Mouse (Mus musculus) left cerebral cortex, adult 8-10 months (tissue): ENCODE measurements around the gene Plekhj1. TPM values are rescaled to one million over a fixed set of nuclear protein-coding genes. Genes with fewer than 3 reads are reported as not detected.

Experiments
- DNase-seq, 2 experiments: peaks; one replicate each; pipeline ENCODE4 v3.0.0; 2022; ENCODE audit warnings: low spot score in 2 of 2
- microRNA-seq, 2 experiments: library from miRNA; unstranded; fragments of <30 nt; microRNA quantifications; one replicate each; pipeline ENCODE4 v1.2.0; 2022
- total RNA-seq, 4 experiments: library from RNA; stranded (reverse); gene quantifications; 2 replicates each; pipeline ENCODE4 v1.2.4; 2022

The Plekhj1 gene
- total RNA-seq, 4 experiments from 2014 or later, result 61.3 to 74.5 (median 66.4) TPM

GRCm38 (mm10) chr10:80751188-80751832, 47.1 kb downstream of the Plekhj1 start:
- peak in 1 of 2 experiments; percentile 83 for DNase-seq

- no peak for DNase-seq
These were observed 49.8 kb downstream of the Plekhj1 start for GRCm38 (mm10) chr10:80748609-80749008.

GRCm38 (mm10) chr10:80747410-80747809, 51.0 kb downstream of the Plekhj1 start:
- peak; percentile 46 for DNase-seq

Small RNA genes lying within 50 kb of the gene (microRNA-seq; reads per million reads assigned to microRNA genes)
- gene Mir1982, result 2.6 to 3.4 reads per million in 2 experiments

Other genes starting within 250 kb of the Plekhj1 start
- gene Rexo1, start 237.1 kb downstream of the Plekhj1 start, total RNA-seq, result 10 to 100 TPM; 40.7 to 46.6 (median 44.7) TPM
- 10 to 100 TPM; 53.0 to 65.9 (median 61.2) TPM for gene Klf16, start 221.3 kb downstream of the Plekhj1 start, total RNA-seq
- gene Abhd17a, start 208.3 kb downstream of the Plekhj1 start, total RNA-seq, result 100 to 1,000 TPM; 157 to 168 (median 166) TPM
- 10 to 100 TPM; 38.8 to 46.5 (median 43.1) TPM for gene Scamp4, start 195.8 kb downstream of the Plekhj1 start, total RNA-seq
- gene Adat3, start 195.7 kb downstream of the Plekhj1 start, total RNA-seq, result 1 to 10 TPM in 3 of 4 experiments, not detected in 1; 1.3 to 4.1 (median 3.4) TPM
- 1 to 10 TPM; 1.8 to 4.2 (median 3.3) TPM for gene Gm49322, start 192.6 kb downstream of the Plekhj1 start, total RNA-seq
- 100 to 1,000 TPM; 214 to 250 (median 240) TPM for gene Csnk1g2, start 175.8 kb downstream of the Plekhj1 start, total RNA-seq
- 10 to 100 TPM; 88.6 to 97.6 (median 94.5) TPM for gene Btbd2, start 141.6 kb downstream of the Plekhj1 start, total RNA-seq
- gene Mknk2, start 120.5 kb downstream of the Plekhj1 start, total RNA-seq, result 10 to 100 TPM; 36.0 to 47.0 (median 40.9) TPM
- 10 to 100 TPM; 12.0 to 17.6 (median 14.8) TPM for gene Mob3a, start 96.6 kb downstream of the Plekhj1 start, total RNA-seq
- 10 to 100 TPM; 44.2 to 67.8 (median 57.0) TPM for gene Izumo4, start 96.4 kb downstream of the Plekhj1 start, total RNA-seq
- 100 to 1,000 TPM; 126 to 147 (median 139) TPM for gene Ap3d1, start 56.4 kb downstream of the Plekhj1 start, total RNA-seq
- 10 to 100 TPM; 39.0 to 53.1 (median 41.5) TPM for gene Dot1l, start 43.4 kb downstream of the Plekhj1 start, total RNA-seq
- gene Sf3a2, start 428 bp downstream of the Plekhj1 start, total RNA-seq, result 10 to 100 TPM; 35.5 to 53.7 (median 46.1) TPM
- 1 to 10 TPM; 1.1 to 2.2 (median 1.7) TPM for gene Amh, start 6.6 kb upstream of the Plekhj1 start, total RNA-seq
- gene Jsrp1, start 14.9 kb upstream of the Plekhj1 start, total RNA-seq, result 1 to 10 TPM; 5.1 to 9.7 (median 6.2) TPM
- gene Oaz1, start 28.0 kb upstream of the Plekhj1 start, total RNA-seq, result 100 to 1,000 TPM; 505 to 586 (median 560) TPM
- gene Lingo3, start 45.4 kb upstream of the Plekhj1 start, total RNA-seq, result 10 to 100 TPM; 46.4 to 64.4 (median 48.1) TPM
- gene Lsm7, start 56.6 kb upstream of the Plekhj1 start, total RNA-seq, result 10 to 100 TPM; 35.4 to 57.9 (median 48.2) TPM
- gene Sppl2b, start 56.6 kb upstream of the Plekhj1 start, total RNA-seq, result 10 to 100 TPM; 42.1 to 52.3 (median 46.0) TPM
- under 1 TPM; 0.22 to 0.60 (median 0.39) TPM for gene Tmprss9, start 73.2 kb upstream of the Plekhj1 start, total RNA-seq
- 100 to 1,000 TPM; 106 to 147 (median 124) TPM for gene Timm13, start 102.3 kb upstream of the Plekhj1 start, total RNA-seq
- 10 to 100 TPM; 17.6 to 21.2 (median 20.1) TPM for gene Lmnb2, start 119.6 kb upstream of the Plekhj1 start, total RNA-seq
- gene Gadd45b, start 131.4 kb upstream of the Plekhj1 start, total RNA-seq, result 10 to 100 TPM; 13.8 to 24.0 (median 20.6) TPM
- 100 to 1,000 TPM; 204 to 252 (median 224) TPM for gene Gng7, start 216.3 kb upstream of the Plekhj1 start, total RNA-seq
- gene Diras1, start 227.0 kb upstream of the Plekhj1 start, total RNA-seq, result 100 to 1,000 TPM; 115 to 131 (median 118) TPM
- 10 to 100 TPM; 53.9 to 58.9 (median 56.4) TPM for gene Slc39a3, start 238.8 kb upstream of the Plekhj1 start, total RNA-seq